Mouse (Mus musculus) embryonic facial prominence, embryonic 11.5 days (tissue): ENCODE measurements at regions not wholly inside any gene's neighbourhood (a gene's known extent, or its start where the extent isn't known, plus 50 kb on each side); places are given as distances from the start of the nearest gene placed in this dataset.

Source experiments
- ATAC-seq: fragments of 200-750 bp; cut with Nextera tagmentation; replicated peaks from 2 replicates; pipeline ENCODE4 v1.8.0; 2017; ENCODE audit warnings: low read depth; ENCODE audit not compliant: insufficient number of reproducible peaks, low FRiP score, low TSS enrichment
- DNase-seq: peaks from one replicate; pipeline ENCODE4 v3.0.0-alpha.2; 2015; ENCODE audit warnings: low spot score
- H3K27ac ChIP-seq: fragments of 300-500 bp; sonication (generic); replicated peaks from 2 replicates; pipeline ENCODE4 v1.5.1; 2014; ENCODE audit warnings: mild to moderate bottlenecking, low read depth, low read length, control low read depth
- H3K27me3 ChIP-seq: fragments of 300-500 bp; sonication (generic); 2 replicates; pipeline ENCODE4 v1.6.1; 2014; ENCODE audit warnings: mild to moderate bottlenecking, low read length, moderate library complexity, mixed read lengths; ENCODE audit not compliant: control insufficient read depth, insufficient read depth
- H3K36me3 ChIP-seq: fragments of 300-500 bp; sonication (generic); replicated peaks from 2 replicates; pipeline ENCODE4 v1.6.1; 2014; ENCODE audit warnings: low read depth, mild to moderate bottlenecking, low read length, moderate library complexity, mixed read lengths; ENCODE audit not compliant: control insufficient read depth, insufficient read depth
- H3K4me1 ChIP-seq: fragments of 300-500 bp; sonication (generic); 2 replicates; pipeline ENCODE4 v1.6.1; 2014; ENCODE audit warnings: low read length, mixed read lengths; ENCODE audit not compliant: control insufficient read depth, insufficient read depth
- H3K4me2 ChIP-seq: fragments of 300-500 bp; sonication (generic); 2 replicates; pipeline ENCODE4 v1.6.1; 2014; ENCODE audit warnings: low read depth, mild to moderate bottlenecking, control low read depth, low read length, moderate library complexity
- H3K4me3 ChIP-seq: fragments of 300-500 bp; sonication (generic); 2 replicates; pipeline ENCODE4 v1.5.1; 2014; ENCODE audit warnings: low read depth, low read length, control low read depth
- H3K9ac ChIP-seq: fragments of 300-500 bp; sonication (generic); replicated peaks from 2 replicates; pipeline ENCODE4 v1.6.1; 2014; ENCODE audit warnings: mild to moderate bottlenecking, control low read depth, low read length
- H3K9me3 ChIP-seq: fragments of 300-500 bp; sonication (generic); replicated peaks from 2 replicates; pipeline ENCODE4 v1.6.1; 2016; ENCODE audit warnings: mild to moderate bottlenecking, low read length, inconsistent platforms, mixed read lengths; ENCODE audit not compliant: control insufficient read depth
- WGBS: fragments of 180-500 bp; shearing (Covaris S2); extraction: QIAGEN DNeasy Blood & Tissue Kit; methylation state at CpG from one replicate; pipeline ENCODE4 v1.1.7; 2014; 5-methylcytosine and 5-hydroxymethylcytosine counted together

DNA sequence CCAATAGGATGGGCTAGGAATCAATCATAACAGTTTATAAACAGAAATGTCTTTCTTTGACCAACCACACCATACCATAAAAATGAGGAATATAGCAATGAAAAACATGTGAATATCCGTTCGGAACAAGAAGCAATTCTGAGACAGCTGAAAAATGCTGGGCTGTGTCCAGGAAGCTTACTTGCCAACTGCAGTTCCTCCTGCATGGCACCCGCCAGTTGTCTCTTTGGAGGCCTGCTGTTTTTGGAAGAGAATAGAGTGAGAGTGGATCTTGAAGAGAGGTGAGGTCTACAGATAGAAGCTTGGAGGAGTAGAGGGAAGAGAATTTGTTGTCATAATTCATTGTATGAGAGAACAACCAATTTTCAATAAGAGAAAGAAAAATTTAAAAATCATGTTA, 604.3 kb downstream of the Cdh8 start:
- no peak overlapping the region for H3K4me2 ChIP-seq
- H3K27me3 ChIP-seq = no peaks in the 10 kb centered on the region
- DNase-seq (no peak), ATAC-seq (no peak)
- H3K4me1 ChIP-seq = no peaks in the 10 kb centered on the region
- H3K36me3 ChIP-seq = no peaks in the 10 kb centered on the region
- no peak overlapping the region for H3K27ac ChIP-seq
- no peak overlapping the region for H3K4me3 ChIP-seq
- H3K9me3 ChIP-seq = no peaks in the 10 kb centered on the region
- no peak overlapping the region for H3K9ac ChIP-seq
- 87% methylated on average over 3 of the region's 3 CpGs for WGBS

GRCm38 (mm10) chr8:98797445-98797844, 618.8 kb downstream of the Cdh8 start:
- Histone ChIP-seq H3K4me2 (no peak overlapping the region), H3K27ac (no peak overlapping the region), H3K36me3 (no peaks in the 10 kb centered on the region), H3K9me3 (no peaks in the 10 kb centered on the region), H3K4me3 (no peak overlapping the region), H3K4me1 (no peaks in the 10 kb centered on the region), H3K27me3 (no peaks in the 10 kb centered on the region), H3K9ac (no peak overlapping the region)
- no peak for ATAC-seq
- WGBS = 78% methylated on average over 2 of the region's 2 CpGs
- DNase-seq = no peak

GRCm38 (mm10) chr8:98767036-98767435, 649.2 kb downstream of the Cdh8 start:
- ATAC-seq (no peak), DNase-seq (no peak)
- no peak overlapping the region for H3K27ac ChIP-seq
- no peak overlapping the region for H3K9ac ChIP-seq
- no peak overlapping the region for H3K4me3 ChIP-seq
- H3K4me2 ChIP-seq = no peak overlapping the region
- H3K9me3 ChIP-seq = no peaks in the 10 kb centered on the region
- no peaks in the 10 kb centered on the region for H3K4me1 ChIP-seq
- H3K27me3 ChIP-seq = no peaks in the 10 kb centered on the region
- no peaks in the 10 kb centered on the region for H3K36me3 ChIP-seq

GRCm38 (mm10) chr8:98756596-98756995, 659.7 kb downstream of the Cdh8 start:
- ATAC-seq = no peak
- no peaks in the 10 kb centered on the region for H3K27me3 ChIP-seq

GRCm38 (mm10) chr8:98755795-98756194, 660.5 kb downstream of the Cdh8 start:
- Histone ChIP-seq H3K27ac (no peak overlapping the region), H3K36me3 (no peaks in the 10 kb centered on the region), H3K9me3 (no peaks in the 10 kb centered on the region), H3K4me2 (no peak overlapping the region), H3K4me1 (no peaks in the 10 kb centered on the region), H3K4me3 (no peak overlapping the region), H3K27me3 (no peaks in the 10 kb centered on the region), H3K9ac (no peak overlapping the region)
- DNase-seq (no peak), ATAC-seq (no peak)
- 78% methylated on average over 2 of the region's 2 CpGs for WGBS

More at GRCm38 (mm10) chr8:98756596-98756995, 659.7 kb downstream of the Cdh8 start:
- Histone ChIP-seq H3K4me1 (no peaks in the 10 kb centered on the region), H3K4me3 (no peak overlapping the region), H3K4me2 (no peak overlapping the region), H3K27ac (no peak overlapping the region), H3K9ac (no peak overlapping the region), H3K9me3 (no peaks in the 10 kb centered on the region), H3K36me3 (no peaks in the 10 kb centered on the region)
- no peak for DNase-seq

- H3K27ac ChIP-seq = no peak overlapping the region
- DNase-seq (peak; percentile 31), ATAC-seq (peak; percentile 81)
- H3K9me3 ChIP-seq = no peaks in the 10 kb centered on the region
- WGBS = 8% methylated on average over 6 of the region's 6 CpGs
- no peaks in the 10 kb centered on the region for H3K27me3 ChIP-seq
- no peak overlapping the region for H3K4me2 ChIP-seq
- no peak overlapping the region for H3K4me3 ChIP-seq
- no peaks in the 10 kb centered on the region for H3K4me1 ChIP-seq
- no peak overlapping the region for H3K9ac ChIP-seq
- H3K36me3 ChIP-seq = no peaks in the 10 kb centered on the region
These were observed 663.9 kb downstream of the Cdh8 start for GRCm38 (mm10) chr8:98752367-98752766.

DNA sequence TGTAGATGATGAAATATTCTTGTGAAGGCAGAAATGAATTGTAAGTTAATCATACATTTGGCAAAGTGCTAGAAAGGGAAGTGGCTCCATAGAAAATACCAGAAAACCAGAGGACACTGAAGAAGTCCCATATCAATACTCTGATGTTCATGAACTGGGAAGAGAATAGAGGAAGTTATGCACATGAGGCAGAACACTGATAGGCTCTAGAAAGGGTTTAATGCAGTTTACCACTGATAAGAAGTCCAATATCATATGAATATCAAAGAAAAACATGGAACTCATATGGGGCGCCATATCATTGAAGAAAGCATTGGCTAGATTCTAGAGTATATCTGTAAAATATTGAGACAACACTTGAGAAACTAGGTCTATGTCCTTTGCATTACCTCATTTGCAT, 708.5 kb downstream of the Cdh8 start:
- no peak overlapping the region for H3K4me3 ChIP-seq

DNA sequence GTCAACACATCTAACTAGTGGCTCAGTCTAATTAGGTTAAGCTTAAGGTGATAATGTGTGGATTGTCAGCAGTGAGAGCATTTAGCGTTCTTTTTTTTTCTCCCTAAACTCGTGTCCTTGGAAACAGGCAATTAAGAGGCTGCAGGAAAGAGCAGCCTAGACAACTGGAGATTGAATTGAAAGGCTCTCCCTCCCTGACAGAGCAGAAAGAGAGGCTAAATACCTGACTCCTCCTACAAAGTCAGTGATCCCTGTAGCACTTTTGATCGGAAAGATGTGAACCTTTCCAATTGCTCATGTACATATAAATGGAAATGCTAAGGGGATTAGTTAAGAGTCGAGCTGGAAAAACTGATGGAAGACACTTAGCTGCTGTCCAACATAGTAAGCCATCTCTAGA, 710.1 kb downstream of the Cdh8 start:
- Histone ChIP-seq H3K9me3 (no peaks in the 10 kb centered on the region), H3K36me3 (no peaks in the 10 kb centered on the region), H3K27ac (no peak overlapping the region), H3K4me1 (no peaks in the 10 kb centered on the region), H3K9ac (no peak overlapping the region), H3K4me2 (no peak overlapping the region), H3K4me3 (no peak overlapping the region), H3K27me3 (no peaks in the 10 kb centered on the region)
- DNase-seq = no peak
- 38% methylated on average over 4 of the region's 4 CpGs for WGBS
- ATAC-seq = no peak

More for the DNA sequence above, 708.5 kb downstream of the Cdh8 start:
- Histone ChIP-seq H3K9me3 (no peaks in the 10 kb centered on the region), H3K4me2 (no peak overlapping the region), H3K27me3 (no peaks in the 10 kb centered on the region), H3K9ac (no peak overlapping the region), H3K36me3 (no peaks in the 10 kb centered on the region), H3K4me1 (no peaks in the 10 kb centered on the region), H3K27ac (no peak overlapping the region)
- 89% methylated on average over 1 of the region's 1 CpGs for WGBS
- DNase-seq = no peak
- no peak for ATAC-seq

DNA sequence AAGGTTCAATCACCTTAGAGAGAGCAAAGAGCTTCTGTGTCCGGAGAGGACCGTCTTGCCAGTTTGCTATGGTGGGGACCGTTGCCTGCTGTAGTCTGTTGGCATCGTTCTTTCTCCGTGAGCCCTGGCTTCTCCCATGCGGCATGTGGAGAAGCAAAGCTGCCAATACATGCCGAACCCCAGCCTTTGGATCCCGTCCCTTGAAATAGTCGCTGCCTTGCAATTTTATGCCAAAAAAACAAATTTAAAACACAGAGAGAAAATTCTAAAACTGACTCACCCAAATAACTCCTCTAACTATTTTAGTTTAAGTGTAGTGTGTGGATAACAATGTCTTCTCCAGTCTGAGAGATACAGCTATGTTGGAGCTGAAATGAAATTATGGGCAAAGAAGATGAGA, 731.1 kb downstream of the Cdh8 start:
- H3K4me1 ChIP-seq = no peaks in the 10 kb centered on the region
- DNase-seq (no peak), ATAC-seq (no peak)
- WGBS = 94% methylated on average over 9 of the region's 9 CpGs
- H3K4me2 ChIP-seq = no peak overlapping the region
- no peak overlapping the region for H3K4me3 ChIP-seq
- H3K27me3 ChIP-seq = no peaks in the 10 kb centered on the region
- H3K9me3 ChIP-seq = no peaks in the 10 kb centered on the region
- no peak overlapping the region for H3K9ac ChIP-seq
- no peaks in the 10 kb centered on the region for H3K36me3 ChIP-seq
- no peak overlapping the region for H3K27ac ChIP-seq
